Mouse (Mus musculus) testis, adult 2 months (tissue): ENCODE measurements around the gene Traf3.

ENCODE experiments used
- CTCF ChIP-seq: fragments of 200-500 bp; IDR thresholded peaks from 2 replicates; pipeline ENCODE4 v1.5.1; 2012; ENCODE audit warnings: low read depth, mild to moderate bottlenecking, inconsistent platforms, low read length, moderate library complexity; ENCODE audit not compliant: control insufficient read depth, insufficient read depth, insufficient replicate concordance
- POLR2A ChIP-seq: fragments of 200-500 bp; IDR thresholded peaks from 2 replicates; pipeline ENCODE4 v1.6.1; 2012; ENCODE audit warnings: low read depth, mild to moderate bottlenecking, inconsistent platforms, low read length, moderate library complexity; ENCODE audit not compliant: control insufficient read depth

- TF ChIP-seq CTCF (no peak), POLR2A (no peak)
These were observed 68.2 kb downstream of the Traf3 start for GRCm38 (mm10) chr12:111234383-111234782.
